Mouse (Mus musculus) intestine, postnatal 0 days (tissue): ENCODE data around the gene Kcng4. TPM values are rescaled to one million over a fixed set of nuclear protein-coding genes. Genes with fewer than 3 reads are reported as not detected.

Experiments used
- ATAC-seq: fragments of 200-750 bp; cut with Nextera tagmentation; 2 replicates; pipeline ENCODE4 v1.8.0; 2017; ENCODE audit warnings: mild to moderate bottlenecking, moderate TSS enrichment, moderate library complexity
- H3K27ac ChIP-seq: fragments of 300-500 bp; sonication (generic); 2 replicates; pipeline ENCODE4 v1.5.1; 2014; ENCODE audit warnings: mild to moderate bottlenecking, low read depth, low read length, moderate library complexity
- H3K27me3 ChIP-seq: fragments of 300-500 bp; sonication (generic); replicated peaks from 2 replicates; pipeline ENCODE4 v1.6.1; 2014; ENCODE audit warnings: low read length, mixed read lengths; ENCODE audit not compliant: control insufficient read depth, insufficient read depth
- H3K36me3 ChIP-seq: fragments of 300-500 bp; sonication (generic); 2 replicates; pipeline ENCODE4 v1.6.1; 2014; ENCODE audit warnings: mild to moderate bottlenecking, moderate library complexity; ENCODE audit not compliant: control insufficient read depth, insufficient read depth
- H3K4me1 ChIP-seq: fragments of 300-500 bp; sonication (generic); replicated peaks from 2 replicates; pipeline ENCODE4 v1.6.1; 2014; ENCODE audit warnings: antibody characterized with exemption, low read length, mixed read lengths; ENCODE audit not compliant: control insufficient read depth, insufficient read depth
- H3K4me2 ChIP-seq: fragments of 300-500 bp; sonication (generic); replicated peaks from 2 replicates; pipeline ENCODE4 v1.6.1; 2014; ENCODE audit warnings: low read depth, mild to moderate bottlenecking, moderate library complexity
- H3K4me3 ChIP-seq: fragments of 300-500 bp; sonication (generic); 2 replicates; pipeline ENCODE4 v1.5.1; 2014; ENCODE audit warnings: low read depth, low read length
- H3K9ac ChIP-seq: fragments of 300-500 bp; sonication (generic); 2 replicates; pipeline ENCODE4 v1.6.1; 2014; ENCODE audit warnings: mild to moderate bottlenecking, low read depth, low read length
- H3K9me3 ChIP-seq: fragments of 300-500 bp; sonication (generic); 2 replicates; pipeline ENCODE4 v1.6.1; 2016; ENCODE audit warnings: mixed run types; ENCODE audit not compliant: control insufficient read depth
- CTCF ChIP-seq: sonication (generic); IDR thresholded peaks from 2 replicates; pipeline ENCODE4 v1.5.1; 2016; ENCODE audit warnings: low read depth, mild to moderate bottlenecking, control low read depth, antibody characterized with exemption, moderate library complexity
- WGBS: fragments of 180-500 bp; shearing (Covaris S2); extraction: QIAGEN DNeasy Blood & Tissue Kit; methylation state at CpG from one replicate; pipeline ENCODE4 v1.1.7; 2014; 5-methylcytosine and 5-hydroxymethylcytosine counted together
- polyA plus RNA-seq: library from polyadenylated mRNA; unstranded; fragments of >200 nt; fragmentation: Nextera tagmentation; extraction: Ambion mirVana; gene quantifications from 2 replicates; pipeline ENCODE4 v1.2.1, GENCODE M21; 2015

Gene Kcng4
- polyA plus RNA-seq, 1 experiment from 2014 or later, result 0.34 TPM

DNA sequence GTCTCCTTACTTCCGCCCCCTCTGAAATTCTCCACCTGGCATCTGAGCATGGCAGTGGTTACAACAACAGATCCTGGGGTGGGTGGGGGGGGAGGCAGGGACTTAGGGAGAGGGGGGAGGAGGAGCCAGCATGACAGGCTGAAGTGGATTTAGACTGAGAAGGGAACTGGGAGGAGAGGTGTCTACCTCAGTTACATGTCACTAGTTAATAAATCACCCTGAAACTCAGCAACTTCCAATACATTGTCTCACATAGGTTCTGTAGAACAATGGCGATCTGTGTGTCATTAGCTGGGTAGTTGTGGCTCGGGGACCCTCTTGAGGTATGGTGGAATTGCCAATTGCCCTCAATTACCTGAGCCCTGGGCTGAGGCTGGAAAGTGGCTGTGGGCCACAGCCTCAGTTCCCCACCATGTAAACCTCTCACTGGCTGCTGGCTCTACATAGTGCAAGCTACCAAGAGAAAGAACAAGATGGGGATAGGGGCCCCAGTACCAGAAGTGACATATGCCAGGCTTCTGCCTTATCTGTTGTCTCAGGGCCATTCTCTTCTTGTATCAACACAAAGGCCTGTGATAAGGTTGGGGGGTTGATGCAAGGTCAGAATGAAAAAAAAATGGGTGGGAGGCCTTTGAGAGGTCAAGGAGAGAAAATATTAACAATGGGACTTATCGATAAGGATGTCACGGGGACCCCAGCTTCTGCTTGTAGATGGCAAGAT is 54.9 kb downstream of the Kcng4 start:
- no peak overlapping the region for H3K9ac ChIP-seq
- no peaks in the 10 kb centered on the region for H3K27me3 ChIP-seq
- H3K9me3 ChIP-seq, result no peaks in the 10 kb centered on the region
- peak; percentile 14; the same call in 1 of the 2 replicates for ATAC-seq
- H3K36me3 ChIP-seq, result no peaks in the 10 kb centered on the region
- no peak for TF ChIP-seq CTCF
- H3K4me1 ChIP-seq, result peaks cover 2% of the 10 kb centered on the region; the same call in 1 of the 2 replicates
- no peak overlapping the region for H3K4me2 ChIP-seq
- H3K4me3 ChIP-seq, result no peak overlapping the region
- 38% methylated on average over 5 of the region's 5 CpGs for WGBS
- H3K27ac ChIP-seq, result no peak overlapping the region

DNA sequence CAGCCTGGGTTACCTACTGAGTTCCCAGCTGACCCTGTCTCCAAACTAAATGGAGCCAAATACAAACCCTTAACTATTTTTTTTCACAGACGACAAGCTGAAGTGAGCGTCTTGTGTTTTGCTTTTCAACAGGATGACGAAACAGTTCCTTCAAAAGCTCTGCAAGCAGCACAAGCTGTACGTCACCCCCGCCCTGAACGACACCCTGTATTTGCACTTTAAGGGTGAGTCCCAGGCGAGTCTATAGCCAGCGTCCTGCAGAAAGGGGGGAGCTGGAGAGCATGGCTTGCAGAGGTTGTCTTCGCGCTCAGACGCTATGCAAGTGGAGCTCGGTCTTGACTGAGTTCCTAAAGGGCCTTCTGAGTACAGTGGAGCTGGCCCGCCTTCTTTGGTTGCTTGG is 56.4 kb downstream of the Kcng4 start:
- Histone ChIP-seq H3K9me3 (no peaks in the 10 kb centered on the region), H3K4me3 (no peak overlapping the region), H3K27ac (peak overlapping the region; percentile 52), H3K9ac (no peak overlapping the region), H3K36me3 (no peaks in the 10 kb centered on the region), H3K4me2 (no peak overlapping the region), H3K27me3 (no peaks in the 10 kb centered on the region), H3K4me1 (peaks cover 7% of the 10 kb centered on the region; the same call in 1 of the 2 replicates)
- WGBS, result 33% methylated on average over 13 of the region's 13 CpGs
- ATAC-seq, result no peak
- TF ChIP-seq CTCF, result no peak

DNA sequence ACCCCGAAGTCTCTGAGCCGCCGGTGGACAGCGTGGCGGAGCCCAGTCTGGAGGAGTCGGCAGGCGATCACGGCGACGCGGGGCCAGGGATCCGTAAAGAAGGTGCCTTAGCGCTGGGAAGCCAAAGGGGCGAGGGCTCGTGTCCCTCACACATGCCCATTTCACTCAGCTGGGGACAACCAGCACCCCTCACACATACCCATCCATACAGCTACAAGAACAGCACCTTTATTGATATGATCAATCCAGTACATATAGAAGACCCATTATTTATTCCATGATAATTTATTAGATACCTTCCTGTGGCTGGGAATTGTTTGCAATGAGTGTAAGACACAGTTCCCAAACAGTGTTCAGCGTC is 60.1 kb downstream of the Kcng4 start:
- H3K4me1 ChIP-seq, result 0 out of 2 replicates have a peak, but pooled peaks cover 11% of the 10 kb centered on the region
- H3K27ac ChIP-seq, result no peak overlapping the region
- 2% methylated on average over 16 of the region's 16 CpGs for WGBS
- ATAC-seq, result no peak
- no peaks in the 10 kb centered on the region for H3K9me3 ChIP-seq
- no peak for TF ChIP-seq CTCF
- H3K36me3 ChIP-seq, result no peaks in the 10 kb centered on the region
- H3K9ac ChIP-seq, result peak overlapping the region; percentile 64
- peak overlapping the region; percentile 75 for H3K4me3 ChIP-seq
- H3K27me3 ChIP-seq, result no peaks in the 10 kb centered on the region
- peak overlapping the region; percentile 99 for H3K4me2 ChIP-seq

DNA sequence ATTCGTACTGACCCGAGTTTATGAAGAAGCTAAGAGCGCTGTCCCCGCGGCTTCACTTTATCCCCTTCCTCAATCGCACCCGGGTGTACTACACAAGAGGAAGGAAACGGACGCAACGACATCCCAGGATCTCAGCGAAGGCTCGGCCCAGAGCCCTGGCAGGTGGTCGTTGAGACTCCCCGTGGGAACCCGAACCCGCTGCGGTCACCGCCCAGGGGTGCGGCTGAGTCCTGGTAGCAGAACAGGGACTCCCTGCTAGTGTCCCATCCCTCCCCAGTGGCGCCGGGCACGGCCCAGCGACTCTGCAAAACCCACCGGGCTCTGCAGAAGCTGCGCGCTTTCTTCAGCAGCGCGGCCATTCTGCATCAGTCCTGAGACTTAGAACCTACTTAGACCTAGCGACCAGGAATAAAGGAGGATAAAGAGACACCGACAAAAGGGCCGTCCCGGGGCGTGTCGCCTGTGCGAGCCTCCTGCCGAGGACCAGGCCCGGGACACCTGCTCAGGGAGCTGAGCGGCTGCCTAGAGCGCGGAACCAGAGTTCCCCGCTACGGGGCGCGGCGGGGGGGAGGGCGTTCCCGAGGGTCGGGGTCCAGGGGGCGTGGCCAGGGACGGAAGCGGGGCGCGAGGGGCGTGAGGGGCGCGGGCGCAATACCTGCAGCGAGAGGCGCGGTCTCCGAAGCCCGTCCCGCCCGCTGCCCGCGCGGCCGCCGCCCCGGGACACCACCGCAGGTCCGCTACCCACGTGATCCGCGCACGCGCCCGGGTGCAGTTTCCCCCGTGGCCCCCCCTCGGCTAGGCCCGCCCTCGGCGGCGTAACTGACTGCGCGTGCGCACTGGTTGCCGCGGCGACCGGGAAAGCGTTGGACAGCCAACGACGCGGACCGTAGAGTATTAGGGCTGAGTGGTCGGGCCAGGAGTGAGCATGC is 60.8 kb downstream of the Kcng4 start, which contains the start of the genes Hsdl1 and Dnaaf1:
TSS of gene Hsdl1 (minus strand) at position 747 of the 929 bp plus-strand sequence.
TSS of gene Dnaaf1 (plus strand) at position 799 of the 929 bp plus-strand sequence.
- under 1% methylated on average over 86 of the region's 97 CpGs for WGBS
- H3K9ac ChIP-seq, result peak within 1 kb of the TSS; percentile 64
- no peaks in the 10 kb centered on the region for H3K36me3 ChIP-seq
- H3K27me3 ChIP-seq, result no peaks in the 10 kb centered on the region
- H3K9me3 ChIP-seq, result no peaks in the 10 kb centered on the region
- 0 out of 2 replicates have a peak, but pooled peaks cover 10% of the 10 kb centered on the region for H3K4me1 ChIP-seq
- ATAC-seq, result peak; percentile 85
- peak within 1 kb of the TSS; percentile 88 for H3K27ac ChIP-seq
- peak within 1 kb of the TSS; percentile 75 for H3K4me3 ChIP-seq
- peak; percentile 61 for TF ChIP-seq CTCF
- peak within 1 kb of the TSS; percentile 99 for H3K4me2 ChIP-seq

Other genes with a start within 250 kb of the Kcng4 start
- 29.0 and 29.4 TPM in 2 replicates for gene Mlycd, start 240.8 kb downstream of the Kcng4 start, polyA plus RNA-seq
- gene Osgin1, start 201.6 kb downstream of the Kcng4 start, polyA plus RNA-seq, result 17.7 and 19.6 TPM in 2 replicates
- gene Necab2, start 189.0 kb downstream of the Kcng4 start, polyA plus RNA-seq, result 1.0 and 1.3 TPM in 2 replicates
- gene Slc38a8, start 134.0 kb downstream of the Kcng4 start, polyA plus RNA-seq, result 0.07 and 0.18 TPM in 2 replicates
- 32.8 and 33.3 TPM in 2 replicates for gene Mbtps1, start 76.9 kb downstream of the Kcng4 start, polyA plus RNA-seq
- gene Hsdl1, start 60.5 kb downstream of the Kcng4 start, polyA plus RNA-seq, result 21.6 and 21.8 TPM in 2 replicates
- 3.6 and 4.2 TPM in 2 replicates for gene Dnaaf1, start 60.4 kb downstream of the Kcng4 start, polyA plus RNA-seq
- gene Taf1c, start 30.5 kb downstream of the Kcng4 start, polyA plus RNA-seq, result 5.0 and 5.1 TPM in 2 replicates
- gene Adad2, start 22.9 kb downstream of the Kcng4 start, polyA plus RNA-seq, result 0.08 and 0.17 TPM in 2 replicates
- 15.5 and 15.6 TPM in 2 replicates for gene Wfdc1, start 30.7 kb upstream of the Kcng4 start, polyA plus RNA-seq
- gene Atp2c2, start 64.3 kb upstream of the Kcng4 start, polyA plus RNA-seq, result 2.3 and 2.4 TPM in 2 replicates
- 7.7 and 8.4 TPM in 2 replicates for gene Tldc1, start 142.7 kb upstream of the Kcng4 start, polyA plus RNA-seq
- gene Cotl1, start 204.9 kb upstream of the Kcng4 start, polyA plus RNA-seq, result 166 and 169 TPM in 2 replicates
- gene Klhl36, start 226.6 kb upstream of the Kcng4 start, polyA plus RNA-seq, result 7.3 and 7.4 TPM in 2 replicates